Mouse (Mus musculus) E14TG2a.4 (cell line): ENCODE measurements around the gene Ywhaq.

ENCODE experiments used
- CTCF ChIP-seq: conservative IDR thresholded peaks from 2 replicates; pipeline ENCODE4 v1.5.1; 2014; ENCODE audit warnings: low read length
- POU5F1 ChIP-seq: IDR thresholded peaks from 2 replicates; pipeline ENCODE4 v1.6.1; 2014; ENCODE audit warnings: low read length, borderline replicate concordance

GRCm38 (mm10) chr12:21451752-21452151 is 34.3 kb upstream of the Ywhaq start:
- TF ChIP-seq CTCF, result no peak
- TF ChIP-seq POU5F1, result no peak
